In the genomic region with DNA sequence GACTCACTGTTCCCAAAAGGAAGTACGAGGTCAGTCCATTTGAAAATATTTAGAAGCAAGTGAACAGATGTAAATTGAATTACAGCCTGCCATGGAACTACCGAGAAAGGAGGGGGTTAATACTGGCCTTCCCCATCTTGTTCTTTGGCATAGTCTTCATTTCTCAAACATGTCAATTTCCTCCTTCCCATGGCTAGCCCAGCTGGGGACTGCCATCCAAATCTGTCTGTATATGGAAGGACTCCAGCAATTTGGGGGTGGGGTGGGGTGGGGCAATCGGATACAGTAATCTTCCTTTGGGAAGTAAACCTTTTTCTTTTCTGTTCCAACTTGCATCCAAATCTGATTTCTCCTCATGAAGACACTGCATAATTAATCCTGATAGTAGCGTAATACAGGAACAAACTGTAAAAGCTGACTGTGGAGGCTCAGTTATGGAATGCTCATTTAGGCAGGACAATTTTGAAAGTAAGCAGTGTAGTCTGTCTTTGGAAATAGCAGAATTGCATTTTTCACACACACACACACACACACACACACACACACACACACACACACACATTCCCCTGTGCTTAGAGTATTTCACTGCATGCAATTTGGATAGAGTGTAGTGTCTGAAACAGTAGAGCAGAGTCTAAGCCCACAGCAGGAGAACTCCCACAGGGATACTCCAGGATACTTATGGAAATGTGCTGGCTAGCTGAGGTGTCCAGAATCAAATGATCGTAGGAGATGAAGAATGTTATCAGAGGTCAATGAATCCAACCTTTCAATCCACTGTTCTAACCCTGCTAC, we compare ENCODE assay signal across 11 mouse cellular contexts. TPM values are rescaled to one million over a fixed set of nuclear protein-coding genes. Genes with fewer than 3 reads are reported as not detected.
DNase-seq lines count a peak whose midpoint lies in the region; ATAC-seq and TF ChIP-seq lines count a peak whose summit lies in the region.
"Had no signal": no experiment of that assay in that cellular context is flagged by ENCODE, and none has a peak within 500 bp of the region (broad histone marks: within the 10 kb centered on the region; RNA-seq: fewer than 3 reads in every experiment).

No protein-coding gene starts in this region.

- 55% methylated on average over 5 of the region's 5 CpGs for WGBS in lung, embryonic 14.5 days
- WGBS in hindbrain, embryonic 10.5 days: 80% methylated on average over 5 of the region's 5 CpGs
- WGBS in midbrain, postnatal 0 days: 47% methylated on average over 5 of the region's 5 CpGs
- 73% methylated on average over 5 of the region's 5 CpGs for WGBS in intestine, postnatal 0 days

- no peak for ATAC-seq in lung, embryonic 14.5 days (ENCODE audit: insufficient read depth)
- ATAC-seq in midbrain, postnatal 0 days (ENCODE audit: low FRiP score): no peak
- ATAC-seq in intestine, postnatal 0 days: no peak

- H3K27ac ChIP-seq in lung, embryonic 14.5 days (ENCODE audit: low read depth): no peak overlapping the region
- H3K27ac ChIP-seq in hindbrain, embryonic 10.5 days: no peak overlapping the region
- H3K27ac ChIP-seq in midbrain, postnatal 0 days (ENCODE audit: low read depth, low read length): no peak overlapping the region
- H3K27ac ChIP-seq in intestine, postnatal 0 days (ENCODE audit: low read depth, low read length): no peak overlapping the region
- H3K27ac ChIP-seq: embryonic facial prominence, embryonic 15.5 days had no signal

- H3K36me3 ChIP-seq in lung, embryonic 14.5 days (ENCODE audit: insufficient read depth): no peaks in the 10 kb centered on the region
- H3K36me3 ChIP-seq in hindbrain, embryonic 10.5 days: no peaks in the 10 kb centered on the region
- no peaks in the 10 kb centered on the region for H3K36me3 ChIP-seq in midbrain, postnatal 0 days (ENCODE audit: insufficient read depth, low read length)
- no peaks in the 10 kb centered on the region for H3K36me3 ChIP-seq in intestine, postnatal 0 days (ENCODE audit: control insufficient read depth, insufficient read depth)
- H3K36me3 ChIP-seq: embryonic facial prominence, embryonic 15.5 days had no signal

- H3K4me1 ChIP-seq in lung, embryonic 14.5 days (ENCODE audit: insufficient read depth): no peaks in the 10 kb centered on the region; the same call in 1 of the 2 replicates
- H3K4me1 ChIP-seq in hindbrain, embryonic 10.5 days (replicated peaks): peaks cover 19% of the 10 kb centered on the region; the same call in 1 of the 2 replicates
- H3K4me1 ChIP-seq in midbrain, postnatal 0 days (ENCODE audit: insufficient read depth, low read length): no peaks in the 10 kb centered on the region
- no peaks in the 10 kb centered on the region for H3K4me1 ChIP-seq in intestine, postnatal 0 days (replicated peaks; ENCODE audit: control insufficient read depth, insufficient read depth, low read length)

- DNase-seq in lung, embryonic 14.5 days: no peak
- no peak for DNase-seq in lung, postnatal 10 days
- DNase-seq in cerebellum, postnatal 10 days: peak; percentile 88
- DNase-seq in hindbrain, embryonic 10.5 days (ENCODE audit: low spot score): no peak
- DNase-seq in midbrain, postnatal 0 days (ENCODE audit: low spot score): peak; percentile 60
- no peak for DNase-seq in ovary, postnatal 14 days (ENCODE audit: low spot score)
- DNase-seq in layer of hippocampus, postnatal 36 days: no peak
- DNase-seq: kidney, adult 18-20 months had no signal

- peaks cover 23% of the 10 kb centered on the region for H3K27me3 ChIP-seq in lung, embryonic 14.5 days (ENCODE audit: insufficient read depth, low read length)
- H3K27me3 ChIP-seq in hindbrain, embryonic 10.5 days (ENCODE audit: insufficient read depth, poor library complexity, severe bottlenecking): peaks cover 55% of the 10 kb centered on the region
- H3K27me3 ChIP-seq in midbrain, postnatal 0 days (ENCODE audit: insufficient read depth, low read length): no peaks in the 10 kb centered on the region
- H3K27me3 ChIP-seq in intestine, postnatal 0 days (replicated peaks; ENCODE audit: control insufficient read depth, insufficient read depth, low read length): peaks cover 26% of the 10 kb centered on the region

- no peak overlapping the region for H3K9ac ChIP-seq in lung, embryonic 14.5 days
- H3K9ac ChIP-seq in midbrain, postnatal 0 days (replicated peaks; ENCODE audit: low read length, poor library complexity, severe bottlenecking): 0 out of 2 replicates have a peak overlapping the region, but pooled peaks have one; percentile 1
- no peak overlapping the region for H3K9ac ChIP-seq in intestine, postnatal 0 days (ENCODE audit: low read depth, low read length)
- H3K9ac ChIP-seq: embryonic facial prominence, embryonic 15.5 days had no signal

- peak overlapping the region; percentile 5; the same call in 1 of the 2 replicates for H3K4me3 ChIP-seq in lung, embryonic 14.5 days (ENCODE audit: low read depth, low read length)
- peak overlapping the region; percentile 32; the same call in 1 of the 2 replicates for H3K4me3 ChIP-seq in hindbrain, embryonic 10.5 days
- H3K4me3 ChIP-seq in midbrain, postnatal 0 days (ENCODE audit: low read depth, low read length): peak overlapping the region; percentile 34
- no peak overlapping the region for H3K4me3 ChIP-seq in intestine, postnatal 0 days (ENCODE audit: low read depth, low read length)
- H3K4me3 ChIP-seq: embryonic facial prominence, embryonic 15.5 days; megakaryocyte, embryonic 14.5 days had no signal

- TF ChIP-seq CTCF in lung, embryonic 14.5 days (IDR thresholded peaks at IDR 0.05; ENCODE audit: low read depth): no peak
- TF ChIP-seq CTCF in midbrain, postnatal 0 days (IDR thresholded peaks at IDR 0.05): no peak
- no peak for TF ChIP-seq CTCF in intestine, postnatal 0 days (IDR thresholded peaks at IDR 0.05; ENCODE audit: low read depth)

- H3K9me3 ChIP-seq in lung, embryonic 14.5 days (ENCODE audit: low read depth, low read length): no peaks in the 10 kb centered on the region
- H3K9me3 ChIP-seq in hindbrain, embryonic 10.5 days: no peaks in the 10 kb centered on the region
- no peaks in the 10 kb centered on the region for H3K9me3 ChIP-seq in midbrain, postnatal 0 days (ENCODE audit: low read length)
- no peaks in the 10 kb centered on the region for H3K9me3 ChIP-seq in intestine, postnatal 0 days (ENCODE audit: control insufficient read depth)
- H3K9me3 ChIP-seq: embryonic facial prominence, embryonic 15.5 days had no signal

- peak overlapping the region; percentile 37 for H3K4me2 ChIP-seq in lung, embryonic 14.5 days
- H3K4me2 ChIP-seq in midbrain, postnatal 0 days (ENCODE audit: low read depth, low read length, poor library complexity, severe bottlenecking): peak overlapping the region; percentile 59
- no peak overlapping the region for H3K4me2 ChIP-seq in intestine, postnatal 0 days (replicated peaks; ENCODE audit: low read depth)

RNA-seq across cellular contexts. Expression of a gene that starts 1.9 kb away (rescaled TPM):
- polyA plus RNA-seq in lung, embryonic 14.5 days (2014; fragmentation: Nextera tagmentation; extraction: Ambion mirVana): 13.6 and 14.5 TPM in 2 replicates
- polyA plus RNA-seq in hindbrain, embryonic 10.5 days (2016; fragmentation: Nextera tagmentation; extraction: Ambion mirVana): 4.5 and 13.0 TPM in 2 replicates
- 21.9 and 26.5 TPM in 2 replicates for total RNA-seq in midbrain, postnatal 0 days (2014; rRNA removed)
- 18.9 and 20.1 TPM in 2 replicates for polyA plus RNA-seq in midbrain, postnatal 0 days (2015; fragmentation: Nextera tagmentation; extraction: Ambion mirVana)
- 3.6 and 4.1 TPM in 2 replicates for polyA plus RNA-seq in intestine, postnatal 0 days (2015; fragmentation: Nextera tagmentation; extraction: Ambion mirVana)
- total RNA-seq in layer of hippocampus, postnatal 36 days (2021): 100 to 1,000 TPM; 110 to 111 TPM

Comparison
In these comparisons a context has a peak if more than half of its experiments do, and no peak if none do; other contexts are left out.
1. DNase-seq: peak in cerebellum, postnatal 10 days (2 of 2) and midbrain, postnatal 0 days (single experiment); none in lung, embryonic 14.5 days (single experiment), lung, postnatal 10 days (single experiment), hindbrain, embryonic 10.5 days (single experiment), ovary, postnatal 14 days (single experiment) and layer of hippocampus, postnatal 36 days (0 of 2).